Mouse (Mus musculus): ENCODE measurements around the gene Vmn2r76.
"Not testable (repeated sequence)": the region's sequence is repeated elsewhere in the genome, so short reads cannot be mapped to it uniquely, and the experiment has no call there.

Vmn2r76 gene

DNA sequence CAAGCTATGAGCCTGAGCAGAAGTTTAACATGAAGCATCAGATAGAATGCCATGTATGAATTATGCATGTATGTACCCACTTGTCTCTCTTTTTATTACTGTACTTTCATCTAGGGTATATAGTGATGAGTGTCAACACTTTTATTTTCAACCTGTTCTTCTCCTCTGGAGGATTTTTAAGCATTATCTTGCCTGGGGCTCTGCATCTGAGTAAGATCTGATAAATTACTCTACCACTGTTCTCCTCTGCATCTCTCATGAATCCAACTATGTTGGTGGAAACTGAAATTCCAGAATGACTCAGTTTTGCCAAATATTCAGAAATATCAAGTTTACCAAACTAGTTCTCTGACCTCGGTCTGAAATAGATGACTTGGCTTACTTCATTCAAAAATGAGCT, at the start of gene Vmn2r76:
Vmn2r76 (minus strand) TSS at position 101 of the 400 bp plus-strand sequence.
- DNase-seq (ENCODE audit: low read depth, low spot score): no peak

DNA sequence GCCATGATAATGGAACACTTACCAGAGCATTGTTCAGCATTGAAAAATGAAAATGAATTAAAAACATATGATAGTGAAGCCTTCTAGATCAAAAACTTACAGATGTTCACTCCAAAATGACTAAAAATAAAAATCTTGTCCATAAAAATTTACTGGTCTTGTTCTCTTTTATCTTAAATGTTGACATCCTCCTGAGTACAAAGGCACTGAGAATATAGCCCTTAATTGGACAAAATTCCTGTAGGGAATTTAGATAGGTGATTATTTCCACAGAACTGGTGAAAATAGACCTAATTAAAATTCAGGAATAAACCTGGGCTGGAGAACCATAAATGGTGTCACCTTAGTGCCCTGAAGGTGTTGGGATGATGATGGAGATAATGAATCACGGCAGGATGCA, 31.0 kb upstream of the Vmn2r76 start, which contains the start of gene Olfr310:
Olfr310 (minus strand) TSS at position 101 of the 400 bp plus-strand sequence.
- DNase-seq (ENCODE audit: low read depth, low spot score): no peak

DNA sequence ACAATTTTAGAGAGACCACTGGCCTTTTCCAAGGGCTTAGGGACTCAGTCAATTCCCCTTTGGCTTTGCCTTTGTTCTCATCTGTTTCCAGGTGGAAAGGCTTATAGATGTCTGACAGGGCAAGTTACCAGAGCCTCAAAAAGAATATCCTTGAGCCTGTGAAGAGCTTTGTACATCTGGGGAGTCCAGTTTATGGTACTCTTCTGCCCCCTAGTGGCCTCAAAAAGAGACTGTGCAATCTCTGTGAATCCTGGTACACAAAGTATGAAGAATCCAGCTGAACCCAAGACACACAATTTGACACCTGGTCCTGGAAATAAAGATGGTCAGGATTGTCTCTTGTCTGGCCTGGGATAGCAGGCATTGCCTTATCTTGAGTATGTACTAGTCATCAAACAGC, 34.8 kb downstream of the Vmn2r76 start:
- DNase-seq (ENCODE audit: low read depth, low spot score): no peak

DNA sequence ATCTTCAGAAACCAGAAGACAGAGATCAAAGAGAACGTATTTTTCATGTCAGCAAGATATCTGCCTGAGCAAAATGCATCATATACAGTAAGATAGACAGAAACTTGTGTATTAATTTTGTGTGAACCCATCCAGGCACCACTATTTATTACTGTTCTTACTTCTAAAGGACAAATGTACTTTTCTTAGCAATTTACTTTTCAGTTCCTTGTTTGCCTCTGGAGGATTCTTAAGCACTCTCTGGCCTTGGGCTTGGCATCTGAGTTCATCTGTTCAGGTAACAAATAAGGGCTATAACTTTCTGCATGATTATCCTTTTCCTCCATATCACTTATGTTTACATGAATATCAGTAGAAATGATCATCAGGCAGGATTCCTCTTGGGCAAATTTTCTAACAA, 74.4 kb downstream of the Vmn2r76 start, which contains the start of gene Vmn2r75:
Vmn2r75 (minus strand) TSS at position 101 of the 400 bp plus-strand sequence.
- DNase-seq (ENCODE audit: low read depth, low spot score): not testable (repeated sequence)

All from skeletal muscle tissue, adult 2 months (tissue).